Mouse (Mus musculus) midbrain, embryonic 14.5 days (tissue): ENCODE measurements at regions not wholly inside any gene's neighbourhood (a gene's known extent, or its start where the extent isn't known, plus 50 kb on each side); places are given as distances from the start of the nearest gene placed in this dataset.

ENCODE experiments used
- ATAC-seq: fragments of 200-750 bp; cut with Nextera tagmentation; 2 replicates; pipeline ENCODE4 v1.8.0; 2017; ENCODE audit warnings: moderate number of reproducible peaks, moderate library complexity; ENCODE audit not compliant: low FRiP score, low TSS enrichment
- DNase-seq: peaks from one replicate; pipeline ENCODE4 v3.0.0-alpha.2; 2015
- H3K27ac ChIP-seq: fragments of 300-500 bp; sonication (generic); replicated peaks from 2 replicates; pipeline ENCODE4 v1.5.1; 2014; ENCODE audit warnings: mild to moderate bottlenecking, low read depth, low read length, moderate library complexity
- H3K27me3 ChIP-seq: fragments of 300-500 bp; sonication (generic); 2 replicates; pipeline ENCODE4 v1.6.1; 2014; ENCODE audit warnings: low read length, control low read depth, mixed read lengths; ENCODE audit not compliant: control insufficient read depth, insufficient read depth
- H3K36me3 ChIP-seq: fragments of 300-500 bp; sonication (generic); 2 replicates; pipeline ENCODE4 v1.6.1; 2014; ENCODE audit warnings: low read length, control low read depth; ENCODE audit not compliant: control insufficient read depth, insufficient read depth
- H3K4me1 ChIP-seq: fragments of 300-500 bp; sonication (generic); 2 replicates; pipeline ENCODE4 v1.6.1; 2014; ENCODE audit warnings: mild to moderate bottlenecking, antibody characterized with exemption, low read length, control low read depth; ENCODE audit not compliant: control insufficient read depth, insufficient read depth
- H3K4me2 ChIP-seq: fragments of 300-500 bp; sonication (generic); 2 replicates; pipeline ENCODE4 v1.6.1; 2014; ENCODE audit warnings: mild to moderate bottlenecking, low read length, moderate library complexity
- H3K4me3 ChIP-seq: fragments of 300-500 bp; sonication (generic); replicated peaks from 2 replicates; pipeline ENCODE4 v1.5.1; 2014; ENCODE audit warnings: low read depth, low read length
- H3K9ac ChIP-seq: fragments of 300-500 bp; sonication (generic); replicated peaks from 2 replicates; pipeline ENCODE4 v1.6.1; 2014; ENCODE audit warnings: mild to moderate bottlenecking, low read length, moderate library complexity
- H3K9me3 ChIP-seq: fragments of 300-500 bp; sonication (generic); 2 replicates; pipeline ENCODE4 v1.6.1; 2016; ENCODE audit warnings: low read length, control low read depth, mixed read lengths; ENCODE audit not compliant: control insufficient read depth
- WGBS: fragments of 180-500 bp; shearing (Covaris S2); extraction: QIAGEN DNeasy Blood & Tissue Kit; methylation state at CpG from one replicate; pipeline ENCODE4 v1.1.7; 2014; 5-methylcytosine and 5-hydroxymethylcytosine counted together

DNA sequence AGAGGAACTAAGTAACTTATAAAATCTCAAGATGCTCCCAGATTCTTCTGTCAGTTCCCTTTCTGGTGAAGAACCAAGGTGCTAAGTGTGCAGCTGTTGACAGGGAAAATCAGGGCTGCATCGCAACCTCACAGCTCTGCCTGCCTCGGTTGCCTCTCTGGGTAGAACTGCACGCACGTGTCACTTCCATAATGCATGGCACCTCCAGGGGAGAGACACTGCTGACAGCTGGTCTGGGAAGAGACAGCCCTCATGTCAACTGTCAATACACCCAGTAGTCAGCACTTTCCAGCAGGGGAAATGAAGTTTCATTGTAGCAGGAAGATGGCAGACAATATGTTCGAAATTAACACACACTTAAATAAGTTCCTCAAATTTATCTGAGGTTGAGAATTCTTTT lies 376.2 kb upstream of the Nrp1 start:
- Histone ChIP-seq H3K9me3 (no peaks in the 10 kb centered on the region), H3K4me2 (no peak overlapping the region), H3K4me3 (no peak overlapping the region), H3K9ac (no peak overlapping the region), H3K36me3 (no peaks in the 10 kb centered on the region), H3K27ac (no peak overlapping the region), H3K27me3 (no peaks in the 10 kb centered on the region), H3K4me1 (no peaks in the 10 kb centered on the region)
- 86% methylated on average over 5 of the region's 5 CpGs for WGBS
- DNase-seq (no peak), ATAC-seq (no peak)

- ATAC-seq (no peak), DNase-seq (no peak)
- no peaks in the 10 kb centered on the region for H3K4me1 ChIP-seq
- no peak overlapping the region for H3K9ac ChIP-seq
- H3K27ac ChIP-seq, result no peak overlapping the region
- no peak overlapping the region for H3K4me3 ChIP-seq
- no peaks in the 10 kb centered on the region for H3K36me3 ChIP-seq
- 39% methylated on average over 6 of the region's 6 CpGs for WGBS
- no peak overlapping the region for H3K4me2 ChIP-seq
- H3K9me3 ChIP-seq, result no peaks in the 10 kb centered on the region
- no peaks in the 10 kb centered on the region for H3K27me3 ChIP-seq
These were observed 372.8 kb upstream of the Nrp1 start for GRCm38 (mm10) chr8:127985616-127986015.

- ATAC-seq (no peak), DNase-seq (no peak)
- H3K9me3 ChIP-seq, result no peaks in the 10 kb centered on the region
These were observed 369.5 kb upstream of the Nrp1 start for GRCm38 (mm10) chr8:127988887-127989286.

GRCm38 (mm10) chr8:127994898-127995297 lies 363.5 kb upstream of the Nrp1 start:
- H3K36me3 ChIP-seq, result no peaks in the 10 kb centered on the region
- no peak overlapping the region for H3K27ac ChIP-seq
- WGBS, result 65% methylated on average over 1 of the region's 1 CpGs
- no peaks in the 10 kb centered on the region for H3K9me3 ChIP-seq
- DNase-seq, result no peak
- ATAC-seq, result no peak
- H3K9ac ChIP-seq, result no peak overlapping the region
- no peaks in the 10 kb centered on the region for H3K4me1 ChIP-seq
- no peak overlapping the region for H3K4me3 ChIP-seq
- H3K27me3 ChIP-seq, result no peaks in the 10 kb centered on the region
- H3K4me2 ChIP-seq, result no peak overlapping the region

More at GRCm38 (mm10) chr8:127988887-127989286, 369.5 kb upstream of the Nrp1 start:
- Histone ChIP-seq H3K27ac (no peak overlapping the region), H3K4me2 (no peak overlapping the region), H3K36me3 (no peaks in the 10 kb centered on the region), H3K4me3 (no peak overlapping the region), H3K9ac (no peak overlapping the region), H3K27me3 (no peaks in the 10 kb centered on the region), H3K4me1 (no peaks in the 10 kb centered on the region)
- WGBS, result 90% methylated on average over 1 of the region's 1 CpGs

DNA sequence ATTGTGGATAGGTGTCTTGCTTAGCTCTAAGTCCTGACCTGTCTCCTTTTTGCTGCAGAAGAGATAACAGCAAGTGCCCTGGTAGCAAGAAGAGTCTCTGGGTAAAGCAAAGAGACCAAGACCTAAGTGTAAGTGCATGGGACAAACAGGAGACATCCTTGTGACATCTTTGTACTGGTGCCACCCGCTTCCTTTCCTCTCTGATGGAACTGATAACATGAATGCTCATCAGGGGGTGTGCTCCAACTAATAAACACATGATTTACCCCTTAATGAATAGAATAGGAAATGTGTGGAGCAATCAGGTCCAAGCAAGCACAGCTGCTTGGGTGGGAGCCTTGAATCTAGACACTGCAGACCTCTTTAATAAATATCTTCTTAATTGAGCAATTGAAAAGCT lies 362.9 kb upstream of the Nrp1 start:
- no peak for DNase-seq
- Histone ChIP-seq H3K4me3 (no peak overlapping the region), H3K36me3 (no peaks in the 10 kb centered on the region), H3K4me2 (no peak overlapping the region), H3K27me3 (no peaks in the 10 kb centered on the region), H3K9ac (no peak overlapping the region), H3K9me3 (no peaks in the 10 kb centered on the region), H3K27ac (no peak overlapping the region), H3K4me1 (no peaks in the 10 kb centered on the region)
- 87% methylated on average over 1 of the region's 1 CpGs for WGBS
- no peak for ATAC-seq

DNA sequence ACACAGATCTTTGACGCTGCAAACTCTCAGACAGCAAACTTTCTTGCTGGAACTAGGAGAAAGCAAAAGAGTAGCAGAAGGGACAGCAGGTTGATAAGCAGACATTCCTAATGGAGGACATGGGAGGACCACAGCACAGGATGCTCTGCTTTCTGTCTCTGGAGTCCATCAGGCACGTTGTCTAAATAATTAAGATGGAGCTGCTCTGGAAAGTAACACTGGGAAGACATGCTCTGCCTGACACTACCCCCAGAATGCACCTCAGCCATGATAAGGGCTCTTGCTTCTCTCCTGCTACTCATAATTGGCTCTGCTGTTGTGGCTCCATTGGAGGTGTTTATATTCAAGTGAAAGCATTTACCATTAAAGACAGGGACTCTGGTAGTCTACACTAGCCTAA lies 356.0 kb upstream of the Nrp1 start:
- Histone ChIP-seq H3K4me3 (no peak overlapping the region), H3K4me1 (no peaks in the 10 kb centered on the region), H3K36me3 (no peaks in the 10 kb centered on the region), H3K9ac (no peak overlapping the region), H3K27ac (no peak overlapping the region), H3K9me3 (no peaks in the 10 kb centered on the region), H3K4me2 (no peak overlapping the region), H3K27me3 (no peaks in the 10 kb centered on the region)
- DNase-seq, result no peak
- 74% methylated on average over 2 of the region's 2 CpGs for WGBS
- ATAC-seq, result no peak

DNA sequence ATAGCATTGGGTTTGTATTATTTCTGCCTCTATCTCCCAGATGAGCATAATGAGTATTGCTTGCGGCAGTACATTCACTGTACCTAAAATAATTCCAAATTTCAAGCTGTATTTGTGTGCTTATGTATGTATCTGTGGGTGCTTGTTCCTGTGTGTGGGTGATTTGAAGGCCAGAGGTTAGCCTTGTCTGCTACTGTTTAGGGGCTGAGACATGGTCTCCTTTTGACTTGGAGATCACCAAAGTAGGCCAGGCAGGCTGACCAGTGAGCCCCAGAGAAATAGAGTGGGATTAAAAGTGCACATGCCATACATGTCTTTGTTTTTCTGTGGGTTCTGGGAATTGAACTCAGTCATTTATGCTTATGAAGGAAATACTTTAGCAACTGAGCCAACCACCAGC lies 355.6 kb upstream of the Nrp1 start:
- WGBS, result 89% methylated on average over 1 of the region's 1 CpGs
- no peak for ATAC-seq
- Histone ChIP-seq H3K27ac (no peak overlapping the region), H3K27me3 (no peaks in the 10 kb centered on the region), H3K4me3 (no peak overlapping the region), H3K36me3 (no peaks in the 10 kb centered on the region), H3K4me1 (no peaks in the 10 kb centered on the region), H3K9me3 (no peaks in the 10 kb centered on the region), H3K9ac (no peak overlapping the region), H3K4me2 (no peak overlapping the region)
- DNase-seq, result no peak

DNA sequence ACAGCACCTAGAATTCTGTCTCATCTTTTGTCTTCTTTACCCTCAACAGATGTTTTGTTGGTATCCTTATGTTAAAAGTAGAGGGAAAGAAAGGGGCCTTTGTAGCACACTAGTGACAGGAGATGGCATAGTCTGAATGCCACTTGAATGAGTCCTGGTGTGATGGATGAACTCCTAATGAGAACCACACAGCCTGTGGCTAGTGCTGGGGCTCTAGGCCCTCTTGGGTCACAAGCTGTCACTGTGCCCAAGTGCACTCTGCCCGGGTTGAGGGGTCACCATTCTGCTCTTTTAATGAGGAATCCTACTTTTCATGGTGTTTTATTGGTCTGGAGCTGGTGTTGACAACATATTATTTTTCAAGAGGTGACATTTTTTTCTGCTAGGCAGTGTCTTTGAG lies 355.0 kb upstream of the Nrp1 start:
- no peak for ATAC-seq
- Histone ChIP-seq H3K27me3 (no peaks in the 10 kb centered on the region), H3K9me3 (no peaks in the 10 kb centered on the region), H3K9ac (no peak overlapping the region), H3K36me3 (no peaks in the 10 kb centered on the region), H3K4me3 (no peak overlapping the region), H3K4me1 (no peaks in the 10 kb centered on the region), H3K4me2 (no peak overlapping the region), H3K27ac (no peak overlapping the region)
- DNase-seq, result no peak
- 26% methylated on average over 1 of the region's 1 CpGs for WGBS

DNA sequence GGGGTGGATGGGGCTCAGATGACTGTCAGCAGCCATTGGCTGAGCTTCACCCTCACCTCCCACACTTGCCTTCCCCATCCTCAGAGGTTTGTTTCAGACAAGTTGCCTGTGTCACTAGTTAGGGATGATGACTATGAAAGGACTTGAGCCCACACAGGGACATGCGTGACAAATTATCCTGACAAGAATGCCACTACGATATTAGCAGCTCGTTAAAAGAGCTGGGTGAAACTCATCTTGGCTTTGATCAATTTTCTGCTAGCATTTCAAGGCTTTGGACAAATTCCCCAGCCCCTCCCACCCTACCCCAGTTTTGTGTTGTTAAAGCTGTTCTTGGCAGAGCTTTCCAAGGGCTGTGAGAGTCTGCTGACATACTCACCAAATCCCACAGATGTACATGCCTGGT lies 354.5 kb upstream of the Nrp1 start:
- Histone ChIP-seq H3K36me3 (no peaks in the 10 kb centered on the region), H3K27ac (no peak overlapping the region), H3K9me3 (no peaks in the 10 kb centered on the region), H3K27me3 (no peaks in the 10 kb centered on the region), H3K9ac (no peak overlapping the region), H3K4me1 (no peaks in the 10 kb centered on the region), H3K4me3 (no peak overlapping the region), H3K4me2 (no peak overlapping the region)
- ATAC-seq (peak; percentile 50; the same call in 1 of the 2 replicates), DNase-seq (peak; percentile 55)
- 16% methylated on average over 3 of the region's 3 CpGs for WGBS
